Mouse (Mus musculus) MEL (cell line): ENCODE results near the gene Ablim2. TPM values are rescaled to one million over a fixed set of nuclear protein-coding genes. Genes with fewer than 3 reads are reported as not detected.

Experiments used
- DNase-seq: peaks from one replicate; pipeline ENCODE4 v3.0.0; 2011; ENCODE audit warnings: low read depth, low spot score
- H3K27ac ChIP-seq: 2 replicates; pipeline ENCODE4 v1.5.1; 2012; ENCODE audit warnings: low read depth, mild to moderate bottlenecking, control low read depth, low read length, moderate library complexity; ENCODE audit not compliant: control insufficient read depth
- H3K27me3 ChIP-seq, 2 experiments: fragments of 150-350 bp in 1 of 2; sonication (generic) in 1 of 2; 2 replicates each; pipeline ENCODE4 v1.6.1; 2012; ENCODE audit warnings: low read length in 2 of 2, mild to moderate bottlenecking in 2 of 2, improper control_type of control experiment in 1 of 2, moderate library complexity in 1 of 2; ENCODE audit not compliant: insufficient read depth in 2 of 2, control insufficient read depth in 1 of 2
- H3K36me3 ChIP-seq, 2 experiments: 2 replicates each; pipeline ENCODE4 v1.6.1; 2012 to 2014; ENCODE audit warnings: low read length in 2 of 2, improper control_type of control experiment in 1 of 2, inconsistent platforms in 1 of 2, mild to moderate bottlenecking in 1 of 2; ENCODE audit not compliant: insufficient read depth in 2 of 2, control insufficient read depth in 1 of 2
- H3K4me1 ChIP-seq, 2 experiments: fragments of 150-350 bp in 1 of 2; sonication (generic) in 1 of 2; 2 replicates each; pipeline ENCODE4 v1.6.1; 2012; ENCODE audit warnings: low read length in 2 of 2, improper control_type of control experiment in 1 of 2, mild to moderate bottlenecking in 1 of 2; ENCODE audit not compliant: insufficient read depth in 2 of 2, control insufficient read depth in 1 of 2
- H3K4me3 ChIP-seq, 2 experiments: fragments of 150-350 bp in 1 of 2; sonication (generic) in 1 of 2; 2 replicates each; pipeline ENCODE4 v1.5.1; 2012; ENCODE audit warnings: low read depth in 2 of 2, low read length in 2 of 2, mild to moderate bottlenecking in 2 of 2, moderate library complexity in 2 of 2, control low read depth in 1 of 2, improper control_type of control experiment in 1 of 2; ENCODE audit not compliant: control insufficient read depth in 1 of 2, insufficient read depth in 1 of 2
- H3K79me2 ChIP-seq: 2 replicates; pipeline ENCODE4 v1.6.1; 2012; ENCODE audit warnings: mild to moderate bottlenecking, low read length, moderate library complexity; ENCODE audit not compliant: control insufficient read depth, poor library complexity, insufficient read depth
- H3K9ac ChIP-seq: 2 replicates; pipeline ENCODE4 v1.6.1; 2012; ENCODE audit warnings: low read depth, mild to moderate bottlenecking, control low read depth, low read length, moderate library complexity; ENCODE audit not compliant: control insufficient read depth, poor library complexity, severe bottlenecking
- H3K9me3 ChIP-seq: fragments of 150-350 bp; sonication (generic); replicated peaks from 2 replicates; pipeline ENCODE4 v1.6.1; 2012; ENCODE audit warnings: mild to moderate bottlenecking, low read length, improper control_type of control experiment, moderate library complexity; ENCODE audit not compliant: insufficient read depth
- BHLHE40 ChIP-seq: IDR thresholded peaks from 2 replicates; pipeline ENCODE4 v1.6.1; 2012; ENCODE audit warnings: low read depth, mild to moderate bottlenecking, inconsistent platforms, low read length, improper control_type of control experiment, borderline replicate concordance
- CHD2 ChIP-seq: IDR thresholded peaks from 2 replicates; pipeline ENCODE4 v1.6.1; 2011; ENCODE audit warnings: low read length, improper control_type of control experiment
- CTCF ChIP-seq, 3 experiments: IDR thresholded peaks in 2 of 3; conservative IDR thresholded peaks in 1 of 3; 2 replicates each; pipeline ENCODE4 v1.5.1; 2011 to 2012; ENCODE audit warnings: low read length in 3 of 3, low read depth in 2 of 3, mild to moderate bottlenecking in 2 of 3, improper control_type of control experiment in 1 of 3, inconsistent platforms in 1 of 3, mixed read lengths in 1 of 3, moderate library complexity in 1 of 3; ENCODE audit not compliant: control insufficient read depth in 1 of 3, insufficient read depth in 1 of 3, poor library complexity in 1 of 3, severe bottlenecking in 1 of 3
- E2F4 ChIP-seq: IDR thresholded peaks from 2 replicates; pipeline ENCODE4 v1.6.1; 2011; ENCODE audit warnings: low read depth, low read length, improper control_type of control experiment, borderline replicate concordance
- ELF1 ChIP-seq: IDR thresholded peaks from 2 replicates; pipeline ENCODE4 v1.6.1; 2014; ENCODE audit warnings: low read depth, mild to moderate bottlenecking, inconsistent platforms, low read length, improper control_type of control experiment, moderate library complexity
- ETS1 ChIP-seq: IDR thresholded peaks from 2 replicates; pipeline ENCODE4 v1.6.1; 2012; ENCODE audit warnings: low read depth, mild to moderate bottlenecking, inconsistent platforms, low read length, improper control_type of control experiment, moderate library complexity
- GATA1 ChIP-seq: IDR thresholded peaks from 2 replicates; pipeline ENCODE4 v1.6.1; 2011; ENCODE audit warnings: low read depth, low read length, improper control_type of control experiment
- JUND ChIP-seq: IDR thresholded peaks from 2 replicates; pipeline ENCODE4 v1.6.1; 2011; ENCODE audit warnings: low read depth, mild to moderate bottlenecking, improper control_type of control experiment, low read length
- MEF2A ChIP-seq: IDR thresholded peaks from 2 replicates; pipeline ENCODE4 v1.6.1; 2014; ENCODE audit warnings: low read depth, mild to moderate bottlenecking, inconsistent platforms, low read length, improper control_type of control experiment; ENCODE audit not compliant: poor library complexity, insufficient replicate concordance, severe bottlenecking; ENCODE audit errors: extremely low read depth
- NELFE ChIP-seq: IDR thresholded peaks from 2 replicates; pipeline ENCODE4 v1.6.1; 2011; ENCODE audit warnings: low read depth, low read length, improper control_type of control experiment
- NRF1 ChIP-seq: IDR thresholded peaks from 2 replicates; pipeline ENCODE4 v1.6.1; 2014; ENCODE audit warnings: low read depth, mild to moderate bottlenecking, inconsistent platforms, low read length, improper control_type of control experiment, moderate library complexity; ENCODE audit not compliant: poor library complexity, insufficient read depth, severe bottlenecking
- POLR2AphosphoS2 ChIP-seq: IDR thresholded peaks from 2 replicates; pipeline ENCODE4 v1.6.1; 2011; ENCODE audit warnings: low read length, improper control_type of control experiment
- RAD21 ChIP-seq: IDR thresholded peaks from 2 replicates; pipeline ENCODE4 v1.6.1; 2011; ENCODE audit warnings: mild to moderate bottlenecking, low read depth, low read length, improper control_type of control experiment
- RCOR1 ChIP-seq: IDR thresholded peaks from 2 replicates; pipeline ENCODE4 v1.6.1; 2012; ENCODE audit warnings: low read depth, mild to moderate bottlenecking, inconsistent platforms, low read length, improper control_type of control experiment
- TAL1 ChIP-seq: IDR thresholded peaks from 2 replicates; pipeline ENCODE4 v1.6.1; 2012; ENCODE audit warnings: mild to moderate bottlenecking, inconsistent platforms, low read length, moderate library complexity, mixed read lengths
- TCF12 ChIP-seq: IDR thresholded peaks from 2 replicates; pipeline ENCODE4 v1.6.1; 2014; ENCODE audit warnings: low read depth, mild to moderate bottlenecking, inconsistent platforms, low read length, improper control_type of control experiment, moderate library complexity
- USF1 ChIP-seq: IDR thresholded peaks from 2 replicates; pipeline ENCODE4 v1.6.1; 2014; ENCODE audit warnings: low read depth, mild to moderate bottlenecking, inconsistent platforms, low read length, improper control_type of control experiment, moderate library complexity
- USF2 ChIP-seq, 2 experiments: IDR thresholded peaks; 2 replicates each; pipeline ENCODE4 v1.6.1; 2011 to 2012; ENCODE audit warnings: improper control_type of control experiment in 2 of 2, low read length in 2 of 2, borderline replicate concordance in 1 of 2, inconsistent platforms in 1 of 2, low read depth in 1 of 2, mild to moderate bottlenecking in 1 of 2; ENCODE audit not compliant: insufficient read depth in 1 of 2
- ZKSCAN1 ChIP-seq: IDR thresholded peaks from 2 replicates; pipeline ENCODE4 v1.6.1; 2012; ENCODE audit warnings: low read depth, mild to moderate bottlenecking, inconsistent platforms, low read length, improper control_type of control experiment, moderate library complexity
- ZMIZ1 ChIP-seq: IDR thresholded peaks from 2 replicates; pipeline ENCODE4 v1.6.1; 2012; ENCODE audit warnings: low read depth, mild to moderate bottlenecking, inconsistent platforms, low read length, improper control_type of control experiment, moderate library complexity
- ZNF384 ChIP-seq: IDR thresholded peaks from 2 replicates; pipeline ENCODE4 v1.6.1; 2012; ENCODE audit warnings: low read depth, mild to moderate bottlenecking, inconsistent platforms, low read length, improper control_type of control experiment
- polyA plus RNA-seq, 2 experiments: library from polyadenylated mRNA; stranded (reverse) in 1 of 2; unstranded in 1 of 2; fragments of >175 nt in 1 of 2; fragments of >200 nt in 1 of 2; gene quantifications; 2 replicates each; pipeline versions ENCODE4 v1.2.1 to v1.2.4; 2012; ENCODE audit warnings: low replicate concordance in 2 of 2, low read depth in 1 of 2; ENCODE audit not compliant: insufficient read length in 2 of 2, insufficient read depth in 1 of 2, missing spikeins in 1 of 2
- total RNA-seq: library from RNA; depleted of rRNA; stranded (reverse); fragments of 300-350 nt; gene quantifications from 2 replicates; pipeline ENCODE4 v1.2.3, GENCODE M21; 2012

The Ablim2 gene
- total and polyA plus RNA-seq, 3 experiments = not detected

DNA sequence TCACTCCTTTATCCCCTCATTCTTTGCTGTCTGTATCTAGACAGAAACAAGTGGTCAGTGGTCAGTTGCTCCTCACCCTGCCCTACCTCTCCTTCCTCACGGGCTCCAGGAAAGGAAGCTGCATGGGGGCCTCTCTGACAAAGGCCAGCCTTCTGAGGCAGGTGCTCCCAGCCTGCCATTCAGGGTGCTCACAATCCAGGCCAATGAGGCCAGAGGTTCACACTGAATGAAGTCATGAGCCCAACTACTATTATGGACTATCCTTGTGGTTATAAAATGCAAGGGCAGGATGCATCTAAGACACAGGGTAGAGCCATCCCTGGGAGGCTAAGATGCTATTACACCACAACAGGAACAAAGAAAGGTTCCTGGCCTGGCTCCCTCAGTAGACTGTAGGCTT is 27.1 kb upstream of the Ablim2 start:
- H3K79me2 ChIP-seq = no peaks in the 10 kb centered on the region
- DNase-seq = no peak
- H3K27me3 ChIP-seq = no peaks in the 10 kb centered on the region
- TF ChIP-seq USF2 (IDR thresholded peaks at IDR 0.05; ENCODE audit: borderline replicate concordance in 1 of 2, insufficient read depth in 1 of 2, low read depth in 1 of 2, low read length in 2 of 2) (no peak), TCF12 (no peak), GATA1 (no peak), USF1 (no peak), ETS1 (no peak), ELF1 (no peak)
- H3K9ac ChIP-seq = no peak overlapping the region
- H3K4me1 ChIP-seq = no peaks in the 10 kb centered on the region
- no peaks in the 10 kb centered on the region for H3K9me3 ChIP-seq
- H3K36me3 ChIP-seq = no peaks in the 10 kb centered on the region
- H3K4me3 ChIP-seq = no peak overlapping the region
- H3K27ac ChIP-seq = no peak overlapping the region

DNA sequence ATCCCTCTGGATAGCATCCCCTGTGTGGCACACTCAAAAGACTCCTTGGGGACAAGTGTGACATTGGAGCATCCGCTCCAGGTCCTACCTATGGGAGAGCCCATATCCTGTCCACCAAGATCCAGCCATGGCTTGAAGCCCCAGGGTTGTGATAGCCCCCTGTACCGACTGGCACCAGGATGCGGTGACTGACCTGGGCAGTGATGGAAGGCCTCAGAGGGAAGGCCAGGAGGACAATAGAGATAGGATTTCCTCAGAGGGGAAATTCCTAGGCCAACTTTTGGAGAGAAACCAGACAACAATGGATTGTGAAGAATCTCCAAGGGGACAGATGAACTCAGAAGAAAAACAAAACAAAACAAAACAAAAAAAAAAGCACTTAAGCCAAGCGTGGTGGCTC is 26.7 kb upstream of the Ablim2 start:
- no peaks in the 10 kb centered on the region for H3K27me3 ChIP-seq
- no peak for DNase-seq

DNA sequence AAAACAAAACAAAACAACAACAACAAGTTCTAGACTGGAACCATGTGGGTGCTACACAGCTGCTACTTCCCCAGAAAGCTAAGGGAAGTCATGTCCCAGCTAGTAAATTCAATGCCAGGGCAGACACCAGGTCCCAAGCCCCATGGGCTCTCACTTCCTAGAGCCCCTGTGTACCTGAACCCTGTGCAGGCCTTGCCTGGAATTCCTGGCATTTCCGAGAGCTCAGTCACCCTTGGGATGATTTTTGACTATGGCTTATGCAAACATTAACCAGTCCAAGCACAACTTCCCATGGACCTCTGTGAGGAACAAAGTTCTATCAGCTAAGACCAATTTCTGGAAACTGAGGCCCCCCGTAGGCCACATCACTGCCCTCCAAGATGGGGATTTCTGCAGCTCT is 24.2 kb upstream of the Ablim2 start:
- TF ChIP-seq JUND (no peak), ZKSCAN1 (no peak), CTCF (IDR thresholded peaks at IDR 0.05 in 2 of 3, conservative IDR thresholded peaks at IDR 0.05 in 1 of 3; ENCODE audit: control insufficient read depth in 1 of 3, insufficient read depth in 1 of 3, low read depth in 2 of 3, low read length in 3 of 3, poor library complexity in 1 of 3, severe bottlenecking in 1 of 3) (no peak), ZNF384 (no peak), NRF1 (no peak), RCOR1 (no peak), ELF1 (no peak), USF2 (IDR thresholded peaks at IDR 0.05; ENCODE audit: borderline replicate concordance in 1 of 2, insufficient read depth in 1 of 2, low read depth in 1 of 2, low read length in 2 of 2) (no peak), BHLHE40 (no peak), NELFE (no peak), ZMIZ1 (no peak), RAD21 (no peak)
- no peaks in the 10 kb centered on the region for H3K79me2 ChIP-seq
- H3K27me3 ChIP-seq = no peaks in the 10 kb centered on the region
- H3K9ac ChIP-seq = no peak overlapping the region
- no peaks in the 10 kb centered on the region for H3K36me3 ChIP-seq
- no peak overlapping the region for H3K4me3 ChIP-seq
- H3K4me1 ChIP-seq = no peaks in the 10 kb centered on the region
- H3K9me3 ChIP-seq = no peaks in the 10 kb centered on the region
- no peak overlapping the region for H3K27ac ChIP-seq
- DNase-seq = no peak

More for the DNA sequence above, 26.7 kb upstream of the Ablim2 start:
- TF ChIP-seq TAL1 (no peak), E2F4 (no peak), MEF2A (no peak), ETS1 (no peak), CTCF (IDR thresholded peaks at IDR 0.05 in 2 of 3, conservative IDR thresholded peaks at IDR 0.05 in 1 of 3; ENCODE audit: control insufficient read depth in 1 of 3, insufficient read depth in 1 of 3, low read depth in 2 of 3, low read length in 3 of 3, poor library complexity in 1 of 3, severe bottlenecking in 1 of 3) (no peak), NELFE (no peak), POLR2AphosphoS2 (no peak), CHD2 (no peak)
- Histone ChIP-seq H3K9ac (no peak overlapping the region), H3K27ac (no peak overlapping the region), H3K4me1 (no peaks in the 10 kb centered on the region), H3K4me3 (no peak overlapping the region), H3K9me3 (no peaks in the 10 kb centered on the region), H3K79me2 (no peaks in the 10 kb centered on the region), H3K36me3 (no peaks in the 10 kb centered on the region)
